Mouse (Mus musculus) testis, postnatal 10 days (tissue): Measurements from ENCODE around the gene Rara.

ENCODE experiments used
- DNase-seq: peaks from one replicate; pipeline ENCODE4 v3.0.0; 2021; ENCODE audit warnings: low spot score

Gene Rara

DNA sequence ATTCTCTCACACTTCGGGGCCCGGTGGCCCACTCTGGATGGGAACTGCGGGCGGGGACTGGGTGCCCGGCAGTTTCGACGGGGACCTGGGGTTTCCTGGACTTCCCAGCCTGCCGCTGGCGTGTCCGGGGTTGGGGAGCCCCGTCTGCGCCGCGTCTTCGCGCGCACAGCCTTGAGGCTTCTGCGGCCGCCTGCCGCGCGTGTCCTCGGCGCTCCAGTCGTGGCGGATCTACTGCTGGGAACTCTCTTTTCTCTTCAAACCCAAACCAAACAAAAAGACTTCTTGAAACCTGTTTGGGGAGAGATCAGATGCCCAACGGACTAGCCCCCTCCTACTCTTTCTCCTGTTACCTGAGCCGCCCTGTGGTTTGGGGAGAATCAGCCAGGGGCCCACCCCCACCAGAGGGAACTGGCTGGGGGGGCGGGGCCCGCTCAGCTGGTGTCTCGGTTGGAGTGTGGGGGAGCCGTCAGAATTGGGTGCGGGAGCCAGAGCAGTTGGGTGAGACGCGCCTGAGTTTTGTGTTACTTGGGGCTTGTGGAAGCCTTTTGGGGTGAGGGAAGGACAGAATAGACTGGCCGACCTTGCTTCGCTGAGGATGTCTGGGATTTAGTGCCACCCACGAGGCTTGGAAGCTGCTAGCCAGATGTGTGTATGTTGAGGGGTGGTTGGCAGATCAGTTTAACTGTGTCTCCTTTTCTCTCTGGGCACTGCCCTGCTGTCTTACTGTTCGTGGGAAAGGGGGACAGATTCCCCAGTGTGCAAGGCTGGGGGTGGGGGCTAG lies 10.5 kb downstream of the Rara start:
- peak; percentile 87 for DNase-seq

GRCm38 (mm10) chr11:98938701-98939083 lies 11.1 kb downstream of the Rara start:
- DNase-seq = no peak

DNA sequence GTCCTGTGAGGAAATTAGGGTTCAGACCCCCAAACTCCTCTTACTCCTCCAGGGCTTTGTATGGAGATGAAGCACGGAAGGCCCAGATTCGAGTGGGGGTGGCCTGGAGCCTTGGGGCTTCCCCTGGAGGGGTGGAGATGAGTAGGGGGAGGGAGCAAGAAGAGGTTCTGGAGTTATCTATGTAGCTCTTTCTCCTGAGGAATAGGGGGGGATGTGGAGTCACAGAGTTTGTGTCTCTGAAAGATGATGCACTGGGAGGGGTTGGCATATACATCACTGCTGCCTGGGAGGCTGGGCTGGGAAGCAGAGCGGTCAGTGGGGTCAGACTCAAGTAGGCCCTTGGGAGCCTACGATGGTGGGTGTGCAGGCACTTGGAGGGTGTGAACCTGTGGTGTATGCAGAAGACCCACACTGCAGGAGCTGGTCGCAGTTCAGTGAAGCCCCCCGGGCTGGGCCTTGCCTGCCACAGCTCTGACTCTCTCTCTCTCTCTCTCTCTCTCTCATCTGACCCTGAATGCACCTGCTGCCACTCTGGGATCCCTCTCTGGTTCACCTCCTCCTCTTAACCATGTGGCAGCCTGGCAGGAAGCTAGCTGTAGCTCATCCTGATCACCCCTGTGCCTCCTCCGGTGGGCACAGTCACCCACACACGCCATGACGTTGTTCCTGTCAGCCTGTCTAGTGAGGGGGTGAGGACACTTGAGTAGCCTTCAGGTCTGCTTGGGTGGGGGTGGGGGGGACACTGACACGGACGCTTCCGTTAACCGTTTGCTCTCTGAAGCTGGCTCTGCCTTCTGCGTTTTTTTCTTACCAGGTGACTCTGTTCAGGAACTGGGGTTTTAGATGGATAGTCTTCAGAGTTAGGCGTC lies 11.7 kb downstream of the Rara start:
- DNase-seq = no peak

- DNase-seq = peak; percentile 70
Measured at GRCm38 (mm10) chr11:98939953-98940641, 12.5 kb downstream of the Rara start.

DNA sequence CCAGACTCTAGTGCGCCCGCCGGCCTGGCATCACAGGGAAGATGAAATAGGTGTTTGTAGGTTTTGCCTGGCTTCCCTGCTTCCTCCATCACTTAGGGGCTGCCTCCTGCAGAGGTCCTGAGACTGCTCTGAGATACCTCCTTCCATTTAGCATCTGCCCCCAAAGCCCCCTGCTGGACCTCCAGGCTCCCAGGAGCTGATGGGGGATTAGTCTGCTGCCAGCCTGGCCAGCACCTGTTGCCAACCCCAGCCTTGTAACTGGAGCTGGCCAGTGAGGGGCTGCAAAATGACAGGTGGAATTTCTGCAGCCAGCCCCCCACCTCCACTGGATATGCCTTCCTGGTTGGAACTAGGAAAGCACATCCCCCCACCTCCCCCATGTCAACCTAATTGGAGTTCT lies 13.2 kb downstream of the Rara start:
- no peak for DNase-seq

DNA sequence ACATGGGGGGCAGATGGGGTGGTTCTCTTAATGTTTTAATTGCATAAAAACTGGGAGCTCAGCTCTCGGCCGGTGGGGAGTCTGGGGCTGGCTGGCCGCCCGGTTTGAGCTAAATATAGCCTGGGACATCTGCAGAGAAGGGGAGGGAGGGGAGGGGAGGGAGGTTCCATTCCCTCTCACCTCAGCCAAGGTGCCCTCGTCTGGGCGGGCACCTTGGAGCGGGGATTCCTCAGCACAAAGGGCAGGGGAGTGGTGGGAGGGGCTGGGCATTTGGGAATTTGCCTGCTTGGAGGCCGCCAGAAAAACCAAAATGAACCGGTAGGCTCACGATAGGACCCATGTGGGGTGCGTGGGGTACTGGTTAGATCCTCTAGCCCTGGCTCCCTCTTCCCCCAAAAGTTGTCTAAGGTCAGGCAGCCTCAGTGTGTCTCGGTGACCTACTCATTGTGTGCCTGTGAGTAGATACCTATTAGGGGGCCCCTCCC lies 13.8 kb downstream of the Rara start:
- peak; percentile 82 for DNase-seq

- peak; percentile 82 for DNase-seq
Measured at GRCm38 (mm10) chr11:98941826-98942550, 14.4 kb downstream of the Rara start.

DNA sequence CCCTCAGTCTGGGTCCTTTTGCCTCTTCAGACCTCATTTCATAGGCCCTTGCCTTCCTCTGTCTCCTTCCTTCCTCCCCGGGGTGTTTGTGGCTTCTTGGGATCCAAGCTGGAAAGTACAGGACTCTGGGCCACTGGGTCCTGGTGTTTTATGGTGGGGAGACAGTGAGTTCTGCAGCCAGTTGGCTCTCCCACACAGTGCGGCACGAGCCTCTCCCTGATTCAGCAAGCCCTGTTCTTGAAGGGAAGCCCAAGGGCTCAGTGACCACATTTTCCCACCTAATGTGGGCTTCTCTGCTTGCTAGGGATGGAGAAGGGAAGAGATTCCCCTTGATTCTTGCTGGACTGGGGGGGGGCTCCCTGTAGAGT lies 14.9 kb downstream of the Rara start:
- DNase-seq = peak; percentile 52

DNA sequence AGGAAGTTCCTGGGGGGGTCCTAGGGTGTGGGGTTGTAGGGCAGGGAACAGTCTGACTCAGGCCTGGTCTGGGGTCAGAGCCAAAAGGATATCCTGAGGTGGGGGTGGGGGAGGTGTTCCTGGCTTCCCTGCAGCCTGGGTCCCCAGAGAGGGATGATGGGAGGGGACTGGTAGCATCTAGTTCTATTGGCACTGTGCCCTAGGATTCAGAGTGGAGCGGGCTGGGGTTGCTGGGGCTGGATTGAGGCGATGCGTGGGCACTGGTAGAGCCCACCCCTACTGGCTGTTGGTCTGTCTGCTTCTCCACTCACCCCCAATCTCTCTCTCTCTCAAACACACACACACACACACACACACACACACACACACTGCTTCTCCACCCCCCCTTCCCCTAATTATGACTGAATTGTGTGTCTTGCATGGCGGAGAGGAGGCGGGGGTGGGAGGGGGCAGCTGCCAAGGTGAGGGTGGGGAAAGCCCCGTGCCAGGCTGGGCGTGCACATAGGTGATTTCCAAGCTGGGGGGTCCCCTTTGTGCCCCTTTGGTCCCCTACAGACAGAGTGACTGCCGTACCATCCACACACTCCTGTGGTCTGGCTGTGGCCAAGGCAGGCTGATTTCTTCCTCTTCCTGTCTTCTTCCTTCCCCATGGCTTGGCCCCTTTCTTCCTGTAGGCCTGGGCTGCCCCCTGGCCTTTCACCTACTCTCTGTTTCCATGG lies 15.5 kb downstream of the Rara start:
- peak; percentile 72 for DNase-seq

GRCm38 (mm10) chr11:98943741-98944461 lies 16.3 kb downstream of the Rara start:
- DNase-seq = no peak

DNA sequence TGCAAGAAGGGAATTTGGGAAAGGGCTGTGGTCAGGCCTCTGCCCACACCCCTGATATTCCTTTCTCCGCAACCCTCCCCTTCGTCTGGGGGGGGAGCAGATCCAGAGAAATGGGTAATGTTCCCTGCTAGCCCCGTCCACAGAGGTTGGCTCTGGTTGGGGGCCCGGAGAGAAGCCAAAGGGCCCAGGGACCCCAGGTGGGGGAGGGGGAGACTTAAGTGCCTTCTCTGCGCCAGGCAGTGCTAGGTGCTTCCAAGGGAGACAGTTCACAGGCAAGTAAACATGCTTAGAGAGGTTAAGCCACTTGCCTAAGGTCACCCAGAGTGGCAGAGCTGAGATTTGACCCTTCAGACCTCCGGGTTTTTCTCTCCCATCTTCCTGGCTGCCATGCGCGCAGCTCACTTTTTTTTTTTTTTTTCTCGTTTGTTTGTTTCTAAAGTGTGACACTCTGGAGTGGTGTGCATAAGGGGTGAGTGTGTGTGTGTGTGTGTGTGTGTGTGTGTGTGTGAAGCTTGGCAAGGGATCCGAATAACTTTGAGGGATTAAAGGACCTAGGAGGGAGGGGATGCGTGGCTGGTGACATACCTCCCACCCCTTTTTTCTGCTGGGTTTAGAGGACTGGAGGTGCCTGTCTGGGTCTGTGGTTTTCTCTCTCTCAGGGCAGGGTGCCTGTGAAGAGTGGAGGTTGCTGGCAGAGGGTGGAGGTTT lies 17.4 kb downstream of the Rara start:
- no peak for DNase-seq

DNA sequence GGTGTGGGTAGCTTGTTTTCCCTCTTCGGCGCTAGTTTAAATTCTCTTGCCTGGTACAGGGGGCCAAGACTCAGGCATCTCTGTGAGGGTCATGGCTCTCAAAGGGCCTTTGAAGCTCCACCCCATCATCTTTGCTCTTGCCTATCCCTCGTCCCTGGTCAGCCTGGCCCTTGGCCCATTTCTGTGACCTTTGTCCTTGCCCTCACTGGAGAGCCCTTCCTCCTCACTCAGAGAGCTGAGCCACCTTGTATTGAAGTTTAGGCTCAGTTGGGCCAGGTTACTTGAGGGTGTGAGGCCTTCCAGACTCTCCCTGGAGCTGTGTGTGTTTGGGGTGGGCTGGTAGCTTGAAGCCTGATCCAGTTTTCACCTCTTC lies 18.0 kb downstream of the Rara start:
- DNase-seq = peak; percentile 77

- no peak for DNase-seq
Measured at GRCm38 (mm10) chr11:98947969-98948569, 20.5 kb downstream of the Rara start.

- DNase-seq = no peak
Measured at GRCm38 (mm10) chr11:98949242-98949957, 21.8 kb downstream of the Rara start.

DNA sequence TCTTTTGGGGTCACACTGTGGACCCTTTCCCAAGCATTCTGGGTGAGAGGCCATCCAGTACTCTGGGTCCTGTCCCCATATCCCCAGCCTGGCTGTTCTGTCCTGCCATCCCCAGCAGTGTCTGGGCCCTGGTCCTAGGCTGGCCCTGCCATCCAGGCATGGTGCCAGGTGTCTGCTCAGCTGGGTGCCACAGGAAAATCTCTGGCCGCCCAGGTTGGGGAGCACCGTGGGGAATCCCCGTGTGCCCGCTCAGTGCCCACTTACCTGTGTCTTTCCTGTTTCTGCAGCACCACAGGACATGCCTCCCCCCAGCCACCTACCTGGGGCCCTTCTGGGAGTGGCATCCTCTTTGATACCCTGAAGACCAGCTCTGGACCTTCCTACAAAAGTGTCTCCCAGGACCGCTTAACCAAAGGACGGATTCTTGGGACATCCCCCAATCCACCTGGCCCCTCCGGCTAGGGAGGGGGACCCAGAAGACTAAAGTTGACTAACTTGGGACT lies 22.4 kb downstream of the Rara start:
- peak; percentile 73 for DNase-seq

GRCm38 (mm10) chr11:98950484-98950883 lies 22.9 kb downstream of the Rara start:
- DNase-seq = no peak

DNA sequence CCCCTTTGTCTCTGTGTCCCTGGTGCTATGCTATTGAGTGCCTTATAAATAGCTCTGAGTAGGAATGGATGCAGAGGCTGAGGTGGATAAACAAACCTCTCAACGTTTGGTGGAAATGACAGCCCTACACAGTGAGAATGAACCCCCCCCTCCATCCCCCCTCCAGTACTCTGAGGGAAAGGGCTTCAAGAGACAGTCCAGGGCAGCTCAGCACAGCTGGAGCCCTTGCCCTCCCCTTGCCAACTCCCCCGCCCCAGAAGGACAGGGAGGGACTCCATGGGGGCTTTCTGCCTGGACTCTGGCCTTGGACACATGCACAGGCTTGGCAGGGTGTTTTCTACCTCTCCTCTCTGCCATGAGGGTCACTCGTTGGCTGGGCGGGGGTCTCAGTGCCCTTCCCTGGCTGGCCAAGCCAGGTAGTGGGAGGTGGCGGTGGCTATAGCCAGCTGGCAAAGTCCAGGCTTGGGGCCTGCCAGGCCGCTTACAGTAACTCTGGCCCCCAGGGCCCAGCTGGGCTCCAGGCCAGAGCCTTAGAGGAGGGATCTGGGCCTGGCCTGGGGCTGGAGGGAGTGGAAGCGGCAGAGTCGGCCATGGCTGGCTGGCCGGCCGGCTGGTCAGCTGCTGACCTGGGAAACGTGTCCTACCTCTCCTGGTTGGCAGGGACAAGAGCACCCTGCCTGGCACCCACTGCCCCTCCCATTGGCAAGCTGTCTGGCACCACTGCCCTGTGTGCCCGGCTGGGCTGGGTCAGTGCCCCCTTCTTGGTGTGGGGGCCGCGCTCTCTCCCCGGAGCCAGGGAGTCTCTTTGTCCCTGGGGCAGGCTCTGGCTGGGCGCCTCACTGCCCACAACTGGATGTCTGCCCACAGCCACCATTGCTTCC lies 23.6 kb downstream of the Rara start:
- DNase-seq = peak; percentile 92

DNA sequence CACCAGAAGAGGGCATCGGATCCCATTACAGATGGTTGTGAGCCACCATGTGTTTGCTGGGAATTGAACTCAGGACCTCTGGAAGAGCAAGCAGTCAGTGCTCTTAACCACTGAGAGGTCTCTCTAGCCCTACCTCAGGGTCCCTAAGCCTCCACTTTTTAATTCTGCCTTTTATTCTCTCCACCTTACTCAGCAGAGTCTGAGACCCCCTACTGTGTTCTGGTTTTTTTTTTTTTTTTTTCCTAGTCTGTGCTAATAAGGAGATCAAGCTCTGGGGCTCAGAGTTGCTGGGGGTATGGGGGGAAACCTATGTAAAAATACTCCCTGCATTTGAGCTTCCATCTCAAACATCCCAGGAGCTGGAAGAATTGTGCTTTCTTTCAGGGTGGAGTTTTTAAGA lies 24.5 kb downstream of the Rara start:
- no peak for DNase-seq
